Mouse (Mus musculus) MEL (cell line): ENCODE data around the gene Oit1.
A peak's percentile ranks its signal among the peaks of the same experiment; 100 is the strongest.

Experiments
- CTCF ChIP-seq, 3 experiments: IDR thresholded peaks in 2 of 3; conservative IDR thresholded peaks in 1 of 3; 2 replicates each; pipeline ENCODE4 v1.5.1; 2011 to 2012; ENCODE audit warnings: low read length in 3 of 3, low read depth in 2 of 3, mild to moderate bottlenecking in 2 of 3, improper control_type of control experiment in 1 of 3, inconsistent platforms in 1 of 3, mixed read lengths in 1 of 3, moderate library complexity in 1 of 3; ENCODE audit not compliant: control insufficient read depth in 1 of 3, insufficient read depth in 1 of 3, poor library complexity in 1 of 3, severe bottlenecking in 1 of 3
- ELF1 ChIP-seq: IDR thresholded peaks from 2 replicates; pipeline ENCODE4 v1.6.1; 2014; ENCODE audit warnings: low read depth, mild to moderate bottlenecking, inconsistent platforms, low read length, improper control_type of control experiment, moderate library complexity
- GATA1 ChIP-seq: IDR thresholded peaks from 2 replicates; pipeline ENCODE4 v1.6.1; 2011; ENCODE audit warnings: low read depth, low read length, improper control_type of control experiment
- SMC3 ChIP-seq: IDR thresholded peaks from 2 replicates; pipeline ENCODE4 v1.6.1; 2011; ENCODE audit warnings: low read depth, low read length, improper control_type of control experiment
- USF2 ChIP-seq, 2 experiments: IDR thresholded peaks; 2 replicates each; pipeline ENCODE4 v1.6.1; 2011 to 2012; ENCODE audit warnings: improper control_type of control experiment in 2 of 2, low read length in 2 of 2, borderline replicate concordance in 1 of 2, inconsistent platforms in 1 of 2, low read depth in 1 of 2, mild to moderate bottlenecking in 1 of 2; ENCODE audit not compliant: insufficient read depth in 1 of 2

DNA sequence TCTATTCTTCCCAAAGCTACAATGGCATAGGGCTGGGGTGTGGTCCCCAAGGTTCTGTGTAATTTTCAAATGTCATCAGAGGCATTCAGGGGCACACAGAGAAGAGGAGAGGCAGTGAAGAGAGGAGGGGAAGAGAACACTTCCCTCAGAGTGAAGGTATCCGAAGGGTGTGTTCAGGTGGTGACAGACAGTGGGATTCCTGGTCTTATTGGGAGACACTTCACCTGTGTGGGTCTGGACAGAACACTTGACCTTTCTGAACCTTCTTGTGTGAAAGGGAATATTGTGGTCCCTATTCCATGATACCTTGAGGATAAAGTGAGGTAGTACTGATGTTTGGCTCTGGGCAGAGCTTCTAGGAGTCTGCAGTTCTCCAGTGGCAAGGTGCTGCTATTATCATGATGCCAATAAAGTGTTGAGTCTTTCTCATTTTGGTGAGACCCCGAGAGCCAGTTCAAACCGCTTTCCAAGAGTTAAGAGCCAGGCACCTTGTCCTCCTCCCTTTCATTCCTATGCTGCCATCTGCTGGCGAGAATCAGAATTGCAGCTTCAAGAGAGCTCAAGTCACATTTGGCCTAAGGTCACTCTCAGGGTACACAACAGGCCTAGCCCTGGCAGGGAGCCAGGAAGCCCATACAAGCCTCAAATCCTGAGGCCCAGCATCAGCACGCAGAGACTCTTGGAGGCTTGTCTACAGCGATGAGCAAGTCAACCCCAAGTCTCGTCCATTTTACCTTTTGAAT is 32.1 kb downstream of the Oit1 start:
- TF ChIP-seq SMC3 (peak; percentile 86), GATA1 (no peak), CTCF (IDR thresholded peaks at IDR 0.05 in 2 of 3, conservative IDR thresholded peaks at IDR 0.05 in 1 of 3; ENCODE audit: control insufficient read depth in 1 of 3, insufficient read depth in 1 of 3, low read depth in 2 of 3, low read length in 3 of 3, poor library complexity in 1 of 3, severe bottlenecking in 1 of 3) (peak; percentile 84 to 88 (median 88)), USF2 (IDR thresholded peaks at IDR 0.05; ENCODE audit: borderline replicate concordance in 1 of 2, insufficient read depth in 1 of 2, low read depth in 1 of 2, low read length in 2 of 2) (no peak), ELF1 (no peak)
